Mouse (Mus musculus) gastrocnemius, postnatal 36 days (tissue): ENCODE measurements at regions not wholly inside any gene's neighbourhood (a gene's known extent, or its start where the extent isn't known, plus 50 kb on each side); places are given as distances from the start of the nearest gene placed in this dataset.

ENCODE experiments used
- DNase-seq, 2 experiments: peaks; one replicate each; pipeline ENCODE4 v3.0.0; 2022
- intact Hi-C: fragments of 180-260 bp; cut with DNase I; formaldehyde crosslinking; loops from one replicate; pipeline ENCODE4 v1.15.1; 2025

GRCm38 (mm10) chr16:66086499-66086898 lies 271.4 kb downstream of the Vgll3 start:
- no peak for DNase-seq
- intact Hi-C loops = loop anchor here (10.0 kb wide), 1 partner anchor 462 kb away; no protein-coding TSS in a partner anchor

- intact Hi-C loops = no loop called here
Measured at GRCm38 (mm10) chr16:66092766-66093165, 277.7 kb downstream of the Vgll3 start.

GRCm38 (mm10) chr16:66095682-66096081 lies 280.6 kb downstream of the Vgll3 start:
- intact Hi-C loops = no loop called here

More at GRCm38 (mm10) chr16:66092766-66093165, 277.7 kb downstream of the Vgll3 start:
- no peak for DNase-seq

GRCm38 (mm10) chr16:66117930-66118329 lies 302.9 kb downstream of the Vgll3 start:
- intact Hi-C loops = no loop called here
- no peak for DNase-seq

More at GRCm38 (mm10) chr16:66095682-66096081, 280.6 kb downstream of the Vgll3 start:
- DNase-seq = no peak

GRCm38 (mm10) chr16:66137755-66138154 lies 322.7 kb downstream of the Vgll3 start:
- intact Hi-C loops = no loop called here
- no peak for DNase-seq

- intact Hi-C loops = no loop called here
- DNase-seq = no peak
Measured at GRCm38 (mm10) chr16:66144765-66145164, 329.7 kb downstream of the Vgll3 start.

GRCm38 (mm10) chr16:66145280-66145679 lies 330.2 kb downstream of the Vgll3 start:
- intact Hi-C loops = no loop called here

GRCm38 (mm10) chr16:66168289-66168688 lies 353.2 kb downstream of the Vgll3 start:
- intact Hi-C loops = no loop called here
- DNase-seq = no peak

More at GRCm38 (mm10) chr16:66145280-66145679, 330.2 kb downstream of the Vgll3 start:
- no peak for DNase-seq

GRCm38 (mm10) chr16:66190801-66191200 lies 375.7 kb downstream of the Vgll3 start:
- DNase-seq = no peak
- intact Hi-C loops = no loop called here

GRCm38 (mm10) chr16:66201406-66201805 lies 386.3 kb downstream of the Vgll3 start:
- intact Hi-C loops = no loop called here
- no peak for DNase-seq
